Mouse (Mus musculus) liver, postnatal 0 days (tissue): ENCODE measurements around the gene Rab10. TPM values are rescaled to one million over a fixed set of nuclear protein-coding genes. Genes with fewer than 3 reads are reported as not detected.

ENCODE experiments used
- ATAC-seq: fragments of 200-750 bp; cut with Nextera tagmentation; 2 replicates; pipeline ENCODE4 v1.8.0; 2017; ENCODE audit warnings: mild to moderate bottlenecking, moderate library complexity
- DNase-seq: peaks from one replicate; pipeline ENCODE4 v3.0.0-alpha.2; 2016
- H3K27ac ChIP-seq: fragments of 300-500 bp; sonication (generic); 2 replicates; pipeline ENCODE4 v1.5.1; 2014; ENCODE audit warnings: antibody characterized with exemption, moderate library complexity, mild to moderate bottlenecking, low read depth
- H3K27me3 ChIP-seq: fragments of 300-500 bp; sonication (generic); 2 replicates; pipeline ENCODE4 v1.6.1; 2014; ENCODE audit warnings: low read length, control low read depth, mixed read lengths; ENCODE audit not compliant: insufficient read depth
- H3K36me3 ChIP-seq: fragments of 300-500 bp; sonication (generic); replicated peaks from 2 replicates; pipeline ENCODE4 v1.6.1; 2014; ENCODE audit warnings: mild to moderate bottlenecking, control low read depth, low read length, moderate library complexity, mixed read lengths; ENCODE audit not compliant: insufficient read depth
- H3K4me1 ChIP-seq: fragments of 300-500 bp; sonication (generic); 2 replicates; pipeline ENCODE4 v1.6.1; 2014; ENCODE audit warnings: antibody characterized with exemption, mild to moderate bottlenecking, control low read depth; ENCODE audit not compliant: insufficient read depth
- H3K4me2 ChIP-seq: fragments of 300-500 bp; sonication (generic); 2 replicates; pipeline ENCODE4 v1.6.1; 2014; ENCODE audit warnings: low read depth, mild to moderate bottlenecking, low read length, moderate library complexity, mixed read lengths
- H3K4me3 ChIP-seq: fragments of 300-500 bp; sonication (generic); 2 replicates; pipeline ENCODE4 v1.5.1; 2014; ENCODE audit warnings: low read depth, low read length
- H3K9ac ChIP-seq: fragments of 300-500 bp; sonication (generic); replicated peaks from 2 replicates; pipeline ENCODE4 v1.6.1; 2014; ENCODE audit warnings: mild to moderate bottlenecking, moderate library complexity
- H3K9me3 ChIP-seq: fragments of 300-500 bp; sonication (generic); 2 replicates; pipeline ENCODE4 v1.6.1; 2016; ENCODE audit warnings: mild to moderate bottlenecking, control low read depth, low read length, mixed read lengths
- CTCF ChIP-seq: sonication (generic); IDR thresholded peaks from 2 replicates; pipeline ENCODE4 v1.5.1; 2016; ENCODE audit warnings: antibody characterized with exemption, low read depth
- EP300 ChIP-seq: IDR thresholded peaks from 2 replicates; pipeline ENCODE4 v1.6.1; 2016; ENCODE audit warnings: antibody characterized with exemption, low read depth, mild to moderate bottlenecking
- WGBS: fragments of 180-500 bp; shearing (Covaris S2); extraction: QIAGEN DNeasy Blood & Tissue Kit; methylation state at CpG from one replicate; pipeline ENCODE4 v1.1.7; 2014; ENCODE audit not compliant: insufficient replicate concordance; 5-methylcytosine and 5-hydroxymethylcytosine counted together
- polyA plus RNA-seq: library from polyadenylated mRNA; unstranded; fragments of >200 nt; fragmentation: Nextera tagmentation; extraction: Ambion mirVana; gene quantifications from 2 replicates; pipeline ENCODE4 v1.2.1, GENCODE M21; 2015

Rab10 gene
- polyA plus RNA-seq, 1 experiment from 2014 or later: 31.6 TPM

DNA sequence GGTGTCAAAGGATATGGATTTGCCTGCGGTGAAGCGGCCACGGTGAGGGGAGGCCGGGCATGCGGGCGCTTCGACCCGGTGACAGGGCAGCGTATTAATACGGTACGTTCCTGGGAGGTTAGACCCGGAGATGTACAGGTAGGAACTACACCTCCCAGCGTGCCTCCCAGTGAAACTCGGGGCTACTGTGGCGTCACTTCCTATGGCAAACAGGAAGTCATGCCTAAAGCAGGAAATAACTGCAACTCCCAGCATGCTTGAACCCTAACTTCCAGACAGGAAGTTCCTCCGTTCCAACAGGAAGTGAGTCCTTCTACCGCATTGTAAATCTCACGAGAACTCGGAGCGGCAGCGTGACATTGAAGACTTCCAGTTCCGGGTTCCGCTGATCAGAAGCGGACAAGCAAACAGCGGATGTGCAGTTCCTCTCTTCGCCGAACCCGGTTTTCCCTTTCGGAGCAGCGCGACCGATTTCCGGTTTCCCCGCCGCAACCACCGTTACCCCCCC, 74.6 kb downstream of the Rab10 start:
- Histone ChIP-seq H3K4me2 (peak overlapping the region; percentile 81), H3K4me1 (peaks cover 11% of the 10 kb centered on the region), H3K9ac (peak overlapping the region; percentile 57), H3K27ac (peak overlapping the region; percentile 90), H3K4me3 (peak overlapping the region; percentile 65), H3K36me3 (peaks cover 31% of the 10 kb centered on the region), H3K9me3 (peaks cover 4% of the 10 kb centered on the region), H3K27me3 (no peaks in the 10 kb centered on the region)
- 17% methylated on average over 36 of the region's 36 CpGs for WGBS
- ATAC-seq: peak; percentile 90
- TF ChIP-seq CTCF: no peak
- no peak for TF ChIP-seq EP300
- DNase-seq: no peak

DNA sequence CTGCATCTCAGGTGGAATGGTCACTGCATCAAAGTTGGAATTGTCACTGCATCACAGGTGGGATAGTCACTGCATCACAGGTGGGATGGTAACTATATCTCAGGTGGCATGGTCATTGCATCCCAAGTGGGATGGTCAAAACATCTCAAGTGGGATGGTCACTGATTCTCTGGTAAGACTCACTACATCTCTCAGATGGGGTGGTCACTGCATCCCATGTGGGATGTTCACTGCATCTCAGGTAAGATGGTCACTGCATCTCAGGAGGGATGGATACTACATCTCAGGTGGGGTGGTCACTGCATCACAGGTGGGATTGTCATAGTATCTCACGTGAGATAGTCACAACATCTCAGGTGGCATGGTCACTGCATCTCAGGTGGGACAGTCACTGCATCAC, 75.7 kb downstream of the Rab10 start:
- Histone ChIP-seq H3K27ac (no peak overlapping the region), H3K9ac (no peak overlapping the region), H3K4me3 (no peak overlapping the region), H3K4me1 (peaks cover 11% of the 10 kb centered on the region), H3K27me3 (no peaks in the 10 kb centered on the region), H3K36me3 (peaks cover 22% of the 10 kb centered on the region), H3K4me2 (no peak overlapping the region), H3K9me3 (peaks cover 4% of the 10 kb centered on the region)
- TF ChIP-seq CTCF: no peak
- TF ChIP-seq EP300: no peak
- WGBS: 84% methylated on average over 1 of the region's 1 CpGs
- DNase-seq (no peak), ATAC-seq (no peak)

DNA sequence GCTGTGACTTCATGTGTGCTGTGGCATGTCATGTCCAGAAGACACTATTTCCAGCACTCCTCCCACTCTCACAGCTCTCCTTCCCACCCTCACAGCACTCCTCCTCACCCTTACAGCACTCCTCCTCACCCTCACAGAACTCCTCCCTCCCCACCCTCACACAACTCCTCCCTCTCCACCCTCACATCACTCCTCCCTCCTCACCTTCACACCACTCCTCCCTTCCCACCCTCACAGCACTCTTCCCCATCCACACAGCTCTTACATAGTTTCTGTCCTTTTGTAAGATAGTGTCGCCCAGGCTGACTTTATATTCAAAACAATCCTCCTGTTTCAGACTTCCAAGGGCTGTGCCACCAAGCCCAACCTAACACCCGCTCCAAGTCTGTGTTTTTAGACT, 86.4 kb downstream of the Rab10 start:
- no peaks in the 10 kb centered on the region for H3K9me3 ChIP-seq
- H3K4me3 ChIP-seq: no peak overlapping the region
- no peak overlapping the region for H3K4me2 ChIP-seq
- no peaks in the 10 kb centered on the region for H3K4me1 ChIP-seq
- H3K27ac ChIP-seq: no peak overlapping the region
- no peaks in the 10 kb centered on the region for H3K27me3 ChIP-seq
- WGBS: 66% methylated on average over 2 of the region's 2 CpGs
- DNase-seq: no peak
- no peak overlapping the region for H3K9ac ChIP-seq
- TF ChIP-seq CTCF (no peak), EP300 (no peak)
- no peaks in the 10 kb centered on the region for H3K36me3 ChIP-seq
- ATAC-seq: no peak

DNA sequence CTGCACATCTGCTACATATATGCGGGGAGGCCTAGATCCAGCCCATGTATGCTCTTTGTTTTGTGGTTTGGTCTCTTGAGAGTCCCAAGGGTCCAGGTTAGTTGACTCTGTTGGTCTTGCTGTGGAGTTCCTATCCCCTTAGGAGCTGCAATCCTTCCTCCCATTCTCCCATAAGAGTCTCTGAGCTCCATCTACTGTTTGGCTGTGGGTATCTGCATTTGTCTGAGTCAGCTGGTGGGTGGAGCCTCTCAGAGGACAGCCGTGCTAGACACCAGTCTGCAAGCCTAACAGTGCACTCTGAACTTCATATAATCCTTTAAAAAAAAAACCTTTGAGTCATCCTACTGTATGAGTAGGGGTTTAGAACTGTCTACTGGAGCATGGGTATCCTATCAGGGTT, 99.6 kb downstream of the Rab10 start:
- Histone ChIP-seq H3K36me3 (no peaks in the 10 kb centered on the region), H3K4me1 (no peaks in the 10 kb centered on the region), H3K27me3 (no peaks in the 10 kb centered on the region), H3K9ac (no peak overlapping the region), H3K4me3 (no peak overlapping the region), H3K9me3 (no peaks in the 10 kb centered on the region), H3K27ac (no peak overlapping the region), H3K4me2 (no peak overlapping the region)
- ATAC-seq (no peak), DNase-seq (no peak)
- TF ChIP-seq CTCF (no peak), EP300 (no peak)
- 41% methylated on average over 2 of the region's 2 CpGs for WGBS

DNA sequence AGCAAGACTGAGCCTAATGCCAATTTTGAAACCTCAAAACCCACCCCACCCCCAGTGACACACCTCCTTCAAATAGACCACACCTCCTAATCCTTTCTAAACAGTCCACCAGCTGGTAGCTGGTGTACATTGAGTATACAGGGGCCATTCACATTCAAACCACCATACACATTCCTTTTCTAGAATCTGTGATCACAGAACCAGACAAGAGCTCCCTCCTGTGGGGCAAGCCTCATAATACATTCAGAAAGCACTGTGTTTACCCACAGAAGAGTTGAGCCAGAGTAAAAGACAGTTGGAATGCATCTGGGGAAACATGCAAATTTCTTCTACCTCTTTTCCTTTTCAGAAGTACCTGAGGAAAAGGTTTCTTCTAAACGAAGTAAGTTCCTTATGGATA, 100.6 kb downstream of the Rab10 start:
- Histone ChIP-seq H3K4me3 (no peak overlapping the region), H3K4me2 (no peak overlapping the region), H3K9ac (no peak overlapping the region), H3K9me3 (no peaks in the 10 kb centered on the region), H3K36me3 (no peaks in the 10 kb centered on the region), H3K27me3 (no peaks in the 10 kb centered on the region), H3K4me1 (no peaks in the 10 kb centered on the region), H3K27ac (no peak overlapping the region)
- TF ChIP-seq EP300 (no peak), CTCF (no peak; the same call in 1 of the 2 replicates)
- ATAC-seq: no peak
- no peak for DNase-seq
- 45% methylated on average over 1 of the region's 1 CpGs for WGBS

Other genes with a start within 250 kb of the Rab10 start
- gene Kif3c, start 55.2 kb upstream of the Rab10 start, polyA plus RNA-seq: 0.46 and 0.52 TPM in 2 replicates
- gene Asxl2, start 116.9 kb upstream of the Rab10 start, polyA plus RNA-seq: 4.3 and 5.1 TPM in 2 replicates